Mouse (Mus musculus): ENCODE measurements around the gene Btbd11. TPM values are rescaled to one million over a fixed set of nuclear protein-coding genes. Genes with fewer than 3 reads are reported as not detected.

Btbd11 gene
- polyA plus RNA-seq, 1 experiment from 2014 or later: 7.2 TPM

- H3K4me2 ChIP-seq: no peak overlapping the region
- ATAC-seq (ENCODE audit: insufficient number of reproducible peaks, insufficient read depth, low FRiP score, low TSS enrichment, low read depth): no peak
Observed at GRCm38 (mm10) chr10:85425756-85426155, 39.1 kb downstream of the Btbd11 start.

DNA sequence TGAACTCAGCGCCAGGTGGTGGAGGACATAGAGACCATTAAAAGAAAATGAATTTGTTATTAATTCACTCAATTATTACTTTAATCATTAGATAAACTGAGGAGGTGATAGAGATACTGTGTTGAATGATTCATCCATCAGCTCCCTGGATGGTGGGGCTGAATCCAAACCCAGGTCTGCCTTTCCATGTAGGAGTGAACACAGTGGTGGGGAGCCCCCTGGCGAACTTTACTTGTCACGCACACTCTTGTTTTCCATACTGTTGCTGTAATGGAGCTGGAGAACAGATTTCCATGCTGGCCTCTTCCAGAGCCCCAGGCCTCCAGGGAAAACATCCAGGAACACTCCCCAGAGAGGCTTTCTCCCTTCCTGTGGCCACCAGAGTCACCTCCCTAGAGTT, 50.6 kb downstream of the Btbd11 start:
- Histone ChIP-seq H3K4me1 (no peaks in the 10 kb centered on the region), H3K4me2 (no peak overlapping the region), H3K4me3 (no peak overlapping the region), H3K27me3 (no peaks in the 10 kb centered on the region), H3K27ac (no peak overlapping the region), H3K9ac (no peak overlapping the region), H3K36me3 (no peaks in the 10 kb centered on the region), H3K9me3 (peaks cover 7% of the 10 kb centered on the region; the same call in 1 of the 2 replicates)
- no peak for ATAC-seq (ENCODE audit: insufficient number of reproducible peaks, insufficient read depth, low FRiP score, low TSS enrichment, low read depth)
- WGBS: 86% methylated on average over 3 of the region's 3 CpGs

More at GRCm38 (mm10) chr10:85425756-85426155, 39.1 kb downstream of the Btbd11 start:
- Histone ChIP-seq H3K4me1 (no peaks in the 10 kb centered on the region), H3K27me3 (no peaks in the 10 kb centered on the region), H3K4me3 (no peak overlapping the region), H3K36me3 (no peaks in the 10 kb centered on the region), H3K27ac (no peak overlapping the region), H3K9ac (no peak overlapping the region), H3K9me3 (no peaks in the 10 kb centered on the region)
- 74% methylated on average over 2 of the region's 2 CpGs for WGBS

- no peak overlapping the region for H3K4me2 ChIP-seq
- H3K4me3 ChIP-seq: no peak overlapping the region
- H3K36me3 ChIP-seq: no peaks in the 10 kb centered on the region
- 88% methylated on average over 3 of the region's 3 CpGs for WGBS
- H3K27ac ChIP-seq: no peak overlapping the region
- H3K9me3 ChIP-seq: no peaks in the 10 kb centered on the region
- no peaks in the 10 kb centered on the region for H3K4me1 ChIP-seq
- H3K27me3 ChIP-seq: no peaks in the 10 kb centered on the region
- no peak for ATAC-seq (ENCODE audit: insufficient number of reproducible peaks, insufficient read depth, low FRiP score, low TSS enrichment, low read depth)
- no peak overlapping the region for H3K9ac ChIP-seq
Observed at GRCm38 (mm10) chr10:85443371-85443770, 56.8 kb downstream of the Btbd11 start.

DNA sequence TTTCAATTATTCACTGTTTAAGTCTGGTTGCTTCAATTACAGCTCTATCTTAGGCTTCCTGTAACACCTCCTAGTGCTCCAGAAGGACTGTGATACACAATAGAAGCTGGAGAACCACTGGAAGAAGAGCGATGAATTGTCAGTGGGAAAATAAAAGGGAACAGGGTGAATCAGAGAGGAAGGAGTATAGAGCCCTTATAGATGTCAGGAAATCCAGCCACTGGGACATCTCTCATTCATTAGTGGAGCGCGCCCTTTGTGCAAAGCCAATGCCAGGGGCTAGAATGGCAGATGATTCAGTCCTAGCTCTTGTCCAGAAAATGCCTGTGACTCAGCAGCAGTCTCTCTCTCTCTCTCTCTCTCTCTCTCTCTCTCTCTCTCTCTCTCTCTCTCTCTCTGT, 59.3 kb downstream of the Btbd11 start:
- ATAC-seq (ENCODE audit: insufficient number of reproducible peaks, insufficient read depth, low FRiP score, low TSS enrichment, low read depth): no peak
- Histone ChIP-seq H3K36me3 (no peaks in the 10 kb centered on the region), H3K27me3 (no peaks in the 10 kb centered on the region), H3K4me1 (no peaks in the 10 kb centered on the region), H3K27ac (no peak overlapping the region), H3K4me2 (no peak overlapping the region), H3K9me3 (no peaks in the 10 kb centered on the region), H3K9ac (no peak overlapping the region), H3K4me3 (no peak overlapping the region)
- WGBS: 99% methylated on average over 3 of the region's 3 CpGs

- no peak for ATAC-seq (ENCODE audit: insufficient number of reproducible peaks, insufficient read depth, low FRiP score, low TSS enrichment, low read depth)
- H3K27ac ChIP-seq: no peak overlapping the region
- H3K36me3 ChIP-seq: no peaks in the 10 kb centered on the region
- H3K27me3 ChIP-seq: no peaks in the 10 kb centered on the region
- no peak overlapping the region for H3K9ac ChIP-seq
- no peak overlapping the region for H3K4me2 ChIP-seq
- H3K9me3 ChIP-seq: no peaks in the 10 kb centered on the region
- 89% methylated on average over 1 of the region's 1 CpGs for WGBS
- H3K4me1 ChIP-seq: no peaks in the 10 kb centered on the region
- H3K4me3 ChIP-seq: no peak overlapping the region
Observed at GRCm38 (mm10) chr10:85446700-85447099, 60.1 kb downstream of the Btbd11 start.

DNA sequence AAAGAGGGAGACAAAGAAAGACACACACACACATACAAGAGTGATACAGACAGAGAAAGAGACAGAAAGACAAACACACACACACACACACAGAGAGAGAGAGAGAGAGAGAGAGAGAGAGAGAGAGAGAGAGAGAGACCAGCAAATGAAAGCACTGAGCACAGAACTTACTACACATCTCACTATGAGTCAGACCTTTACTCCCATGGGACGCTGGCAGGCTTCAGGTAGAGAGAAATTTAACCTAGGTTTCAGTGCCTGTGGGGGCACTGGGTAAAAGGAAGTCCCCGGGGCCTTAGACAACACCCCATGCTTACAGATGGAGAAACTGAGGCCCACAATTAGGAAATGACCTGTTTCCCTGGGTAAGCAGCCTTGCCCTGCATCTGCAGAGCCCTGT, 61.3 kb downstream of the Btbd11 start:
- H3K4me3 ChIP-seq: no peak overlapping the region
- 72% methylated on average over 2 of the region's 2 CpGs for WGBS
- H3K27ac ChIP-seq: no peak overlapping the region
- no peak for ATAC-seq (ENCODE audit: insufficient number of reproducible peaks, insufficient read depth, low FRiP score, low TSS enrichment, low read depth)
- H3K9ac ChIP-seq: no peak overlapping the region
- no peaks in the 10 kb centered on the region for H3K36me3 ChIP-seq
- no peaks in the 10 kb centered on the region for H3K4me1 ChIP-seq
- no peaks in the 10 kb centered on the region for H3K9me3 ChIP-seq
- H3K4me2 ChIP-seq: no peak overlapping the region
- H3K27me3 ChIP-seq: no peaks in the 10 kb centered on the region

DNA sequence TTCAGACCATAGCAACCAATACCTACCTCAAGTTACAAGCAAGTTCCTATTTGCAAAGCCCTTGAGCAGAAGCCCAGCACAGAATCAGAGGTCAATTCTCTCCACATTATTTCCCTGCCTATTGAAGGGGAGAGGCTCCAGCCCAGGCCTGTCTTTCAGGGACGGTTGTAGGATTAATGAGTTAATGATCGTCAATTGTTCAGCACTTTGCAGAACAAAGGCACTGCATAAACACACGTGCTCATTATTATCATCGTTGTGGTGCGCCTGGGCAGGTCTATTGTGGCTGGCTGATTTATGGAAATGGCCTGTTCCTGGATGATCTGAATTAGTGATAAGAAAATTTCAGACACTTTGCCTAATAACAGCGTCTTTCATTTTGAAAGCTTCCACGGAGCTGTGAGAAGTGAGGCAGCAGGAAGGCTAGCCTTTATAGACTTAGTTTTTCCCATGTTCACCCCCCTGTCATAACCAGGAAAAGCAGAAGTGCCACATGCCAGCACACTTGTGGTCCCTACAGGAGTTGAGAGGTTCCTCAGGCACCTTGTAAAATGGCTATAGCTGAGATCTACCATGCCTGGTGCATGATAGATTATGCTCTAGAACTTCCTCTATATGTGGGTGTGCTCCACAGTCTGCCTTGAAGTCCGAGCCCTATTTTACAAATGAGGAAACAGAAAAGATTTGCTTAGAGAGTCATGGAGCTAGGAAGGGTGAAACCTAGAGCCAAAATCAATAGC, 65.2 kb downstream of the Btbd11 start:
- no peak overlapping the region for H3K27ac ChIP-seq
- no peak overlapping the region for H3K4me2 ChIP-seq
- 61% methylated on average over 8 of the region's 8 CpGs for WGBS
- no peaks in the 10 kb centered on the region for H3K36me3 ChIP-seq
- no peak overlapping the region for H3K4me3 ChIP-seq
- H3K9me3 ChIP-seq: no peaks in the 10 kb centered on the region
- peaks cover 4% of the 10 kb centered on the region; the same call in 1 of the 2 replicates for H3K27me3 ChIP-seq
- ATAC-seq (ENCODE audit: insufficient number of reproducible peaks, insufficient read depth, low FRiP score, low TSS enrichment, low read depth): no peak
- no peak overlapping the region for H3K9ac ChIP-seq
- H3K4me1 ChIP-seq: peaks cover 6% of the 10 kb centered on the region

DNA sequence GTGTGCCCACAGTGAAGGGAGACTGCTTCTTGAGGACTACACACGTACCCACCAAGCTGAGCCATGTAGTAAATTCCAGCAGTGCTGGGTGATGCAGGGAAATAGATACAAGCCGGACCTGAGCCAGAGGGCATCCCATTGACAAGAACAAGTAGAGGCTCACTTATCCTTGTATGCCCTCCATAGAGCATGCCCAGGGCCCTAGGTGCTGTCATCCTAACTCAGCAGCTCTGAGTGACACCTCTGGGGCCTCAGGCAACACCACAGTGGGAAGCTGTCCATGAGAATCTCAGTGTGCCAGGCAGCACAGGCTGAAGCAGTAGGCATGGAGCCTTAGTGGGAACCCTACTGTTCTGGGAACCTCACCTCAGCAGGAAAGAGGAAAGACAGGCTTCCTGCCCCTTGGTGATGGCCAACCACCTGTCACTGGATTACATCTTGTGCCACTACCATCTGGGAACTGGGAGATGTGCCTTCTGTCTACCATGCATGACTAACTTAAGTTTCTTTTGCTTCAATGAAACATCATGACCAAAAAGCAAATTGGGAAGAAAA, 66.7 kb downstream of the Btbd11 start:
- Histone ChIP-seq H3K27ac (no peak overlapping the region), H3K4me3 (no peak overlapping the region), H3K9ac (no peak overlapping the region), H3K4me2 (no peak overlapping the region), H3K27me3 (peaks cover 4% of the 10 kb centered on the region; the same call in 1 of the 2 replicates), H3K9me3 (no peaks in the 10 kb centered on the region), H3K36me3 (no peaks in the 10 kb centered on the region), H3K4me1 (peaks cover 9% of the 10 kb centered on the region)
- WGBS: 89% methylated on average over 2 of the region's 2 CpGs
- no peak for ATAC-seq (ENCODE audit: insufficient number of reproducible peaks, insufficient read depth, low FRiP score, low TSS enrichment, low read depth)

DNA sequence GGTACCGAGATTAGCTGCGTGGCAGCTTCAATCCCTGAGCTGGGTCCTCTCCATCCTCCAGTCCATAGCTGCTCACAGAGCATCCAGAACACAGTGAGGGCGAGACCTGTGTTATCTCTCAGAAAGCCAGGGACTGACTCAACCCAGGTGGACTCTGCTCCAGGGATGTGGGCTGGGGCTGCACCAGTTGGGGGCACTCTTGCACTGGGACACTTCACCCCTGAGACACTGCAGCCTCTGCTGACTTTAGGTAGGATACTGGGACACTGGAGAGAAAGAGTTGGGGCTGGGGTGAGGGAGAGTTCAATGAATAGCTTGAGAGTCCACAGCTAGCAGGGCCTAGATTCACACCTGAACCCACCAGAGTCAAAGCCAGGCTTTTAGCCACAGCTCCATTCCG, 69.4 kb downstream of the Btbd11 start:
- Histone ChIP-seq H3K27ac (no peak overlapping the region), H3K27me3 (peaks cover 4% of the 10 kb centered on the region; the same call in 1 of the 2 replicates), H3K4me2 (no peak overlapping the region), H3K9ac (no peak overlapping the region), H3K4me1 (peaks cover 17% of the 10 kb centered on the region), H3K9me3 (no peaks in the 10 kb centered on the region), H3K4me3 (no peak overlapping the region), H3K36me3 (no peaks in the 10 kb centered on the region)
- ATAC-seq (ENCODE audit: insufficient number of reproducible peaks, insufficient read depth, low FRiP score, low TSS enrichment, low read depth): no peak
- 53% methylated on average over 4 of the region's 4 CpGs for WGBS

- 20% methylated on average over 17 of the region's 17 CpGs for WGBS
- Histone ChIP-seq H3K9me3 (no peaks in the 10 kb centered on the region), H3K27me3 (peaks cover 4% of the 10 kb centered on the region; the same call in 1 of the 2 replicates), H3K4me2 (peak overlapping the region; percentile 45), H3K9ac (no peak overlapping the region), H3K4me3 (no peak overlapping the region), H3K4me1 (peaks cover 23% of the 10 kb centered on the region), H3K36me3 (no peaks in the 10 kb centered on the region), H3K27ac (0 out of 2 replicates have a peak overlapping the region, but pooled peaks have one; percentile 28)
- no peak for ATAC-seq (ENCODE audit: insufficient number of reproducible peaks, insufficient read depth, low FRiP score, low TSS enrichment, low read depth)
Observed at GRCm38 (mm10) chr10:85458744-85459344, 72.2 kb downstream of the Btbd11 start.

GRCm38 (mm10) chr10:85460736-85461135, 74.1 kb downstream of the Btbd11 start:
- no peak overlapping the region for H3K27ac ChIP-seq
- no peak overlapping the region for H3K9ac ChIP-seq
- ATAC-seq (ENCODE audit: insufficient number of reproducible peaks, insufficient read depth, low FRiP score, low TSS enrichment, low read depth): no peak
- 90% methylated on average over 10 of the region's 10 CpGs for WGBS
- H3K4me1 ChIP-seq: peaks cover 34% of the 10 kb centered on the region
- H3K4me3 ChIP-seq: no peak overlapping the region
- H3K36me3 ChIP-seq: no peaks in the 10 kb centered on the region
- peaks cover 4% of the 10 kb centered on the region for H3K27me3 ChIP-seq
- H3K4me2 ChIP-seq: no peak overlapping the region
- no peaks in the 10 kb centered on the region for H3K9me3 ChIP-seq

DNA sequence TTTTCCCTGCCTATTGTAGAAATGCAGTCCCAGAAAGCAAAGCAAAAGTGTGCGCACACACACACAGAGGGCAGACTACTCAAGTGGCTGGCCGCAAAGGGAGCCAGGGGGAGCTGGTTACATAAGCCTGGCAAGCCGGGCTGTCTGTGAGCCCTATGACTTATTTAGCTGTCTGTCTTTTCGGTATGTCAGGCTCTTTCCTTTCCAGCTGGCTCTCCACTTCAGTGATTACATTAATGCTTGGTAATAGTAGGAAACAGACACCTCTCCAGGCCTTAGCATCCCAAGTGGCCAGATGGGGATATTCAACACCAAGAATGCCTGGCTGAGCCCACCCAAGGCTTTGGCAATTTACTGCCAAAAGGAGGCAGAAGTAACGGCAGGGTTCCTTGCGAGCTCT, 77.5 kb downstream of the Btbd11 start:
- Histone ChIP-seq H3K27ac (0 out of 2 replicates have a peak overlapping the region, but pooled peaks have one; percentile 52), H3K36me3 (no peaks in the 10 kb centered on the region), H3K9me3 (no peaks in the 10 kb centered on the region), H3K27me3 (no peaks in the 10 kb centered on the region; the same call in 1 of the 2 replicates), H3K4me2 (no peak overlapping the region), H3K4me3 (no peak overlapping the region), H3K4me1 (peaks cover 33% of the 10 kb centered on the region), H3K9ac (no peak overlapping the region)
- WGBS: 28% methylated on average over 6 of the region's 6 CpGs
- ATAC-seq (ENCODE audit: insufficient number of reproducible peaks, insufficient read depth, low FRiP score, low TSS enrichment, low read depth): no peak
